Mouse (Mus musculus) heart, embryonic 15.5 days (tissue): ENCODE data around the gene Nsun2. TPM values are rescaled to one million over a fixed set of nuclear protein-coding genes. Genes with fewer than 3 reads are reported as not detected.

Experiments
- ATAC-seq: fragments of 200-750 bp; cut with Nextera tagmentation; replicated peaks from 2 replicates; pipeline ENCODE4 v1.8.0; 2017; ENCODE audit warnings: low read depth, moderate TSS enrichment; ENCODE audit not compliant: insufficient number of reproducible peaks, insufficient read depth, low FRiP score
- H3K27ac ChIP-seq: fragments of 300-500 bp; sonication (generic); 2 replicates; pipeline ENCODE4 v1.5.1; 2015; ENCODE audit warnings: mild to moderate bottlenecking, inconsistent platforms
- H3K27me3 ChIP-seq: fragments of 300-500 bp; sonication (generic); 2 replicates; pipeline ENCODE4 v1.6.1; 2015; ENCODE audit warnings: inconsistent platforms
- H3K36me3 ChIP-seq: fragments of 300-500 bp; sonication (generic); 2 replicates; pipeline ENCODE4 v1.6.1; 2015; ENCODE audit warnings: mild to moderate bottlenecking, inconsistent platforms
- H3K4me1 ChIP-seq: fragments of 300-500 bp; sonication (generic); replicated peaks from 2 replicates; pipeline ENCODE4 v1.6.1; 2015; ENCODE audit warnings: inconsistent platforms
- H3K4me2 ChIP-seq: fragments of 300-500 bp; sonication (generic); 2 replicates; pipeline ENCODE4 v1.6.1; 2015; ENCODE audit warnings: inconsistent platforms, mild to moderate bottlenecking, moderate library complexity
- H3K4me3 ChIP-seq: fragments of 300-500 bp; sonication (generic); 2 replicates; pipeline ENCODE4 v1.5.1; 2015; ENCODE audit warnings: mild to moderate bottlenecking, inconsistent platforms
- H3K9ac ChIP-seq: fragments of 300-500 bp; sonication (generic); 2 replicates; pipeline ENCODE4 v1.6.1; 2015; ENCODE audit warnings: mild to moderate bottlenecking, inconsistent platforms
- H3K9me3 ChIP-seq: fragments of 300-500 bp; sonication (generic); replicated peaks from 2 replicates; pipeline ENCODE4 v1.6.1; 2016; ENCODE audit warnings: inconsistent platforms
- WGBS: fragments of 180-500 bp; shearing (Covaris S2); methylation state at CpG from one replicate; pipeline ENCODE4 v1.1.7; 2015; ENCODE audit warnings: mixed read lengths; 5-methylcytosine and 5-hydroxymethylcytosine counted together
- polyA plus RNA-seq: library from polyadenylated mRNA; unstranded; fragments of >200 nt; fragmentation: Nextera tagmentation; extraction: Ambion mirVana; gene quantifications from 2 replicates; pipeline ENCODE4 v1.2.1, GENCODE M21; 2015

The Nsun2 gene
- polyA plus RNA-seq, 1 experiment from 2014 or later, result 53.0 TPM

DNA sequence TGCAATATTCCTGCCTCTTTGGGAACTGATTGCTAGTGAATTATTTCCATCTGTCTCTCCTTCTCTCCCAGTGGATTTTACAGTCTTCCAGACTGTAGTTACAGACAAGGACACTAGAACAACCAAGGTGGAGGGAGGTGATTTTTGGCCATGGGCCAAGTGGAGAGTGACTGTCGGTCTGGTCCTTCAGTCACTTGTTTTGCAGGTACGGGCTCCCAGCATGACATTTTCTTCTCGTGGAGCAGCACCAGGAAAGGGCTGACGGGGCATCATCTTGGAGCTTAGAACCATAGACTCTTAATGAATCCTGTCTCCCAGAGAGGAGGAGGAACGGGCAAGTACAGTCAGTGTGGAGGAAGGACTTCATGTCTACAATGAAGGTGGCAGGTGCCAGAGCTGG is 138.6 kb downstream of the Nsun2 start:
- Histone ChIP-seq H3K9ac (no peak overlapping the region), H3K4me3 (no peak overlapping the region), H3K36me3 (no peaks in the 10 kb centered on the region), H3K27me3 (no peaks in the 10 kb centered on the region), H3K4me1 (no peaks in the 10 kb centered on the region), H3K4me2 (no peak overlapping the region), H3K27ac (no peak overlapping the region), H3K9me3 (no peaks in the 10 kb centered on the region)
- no peak for ATAC-seq
- 78% methylated on average over 5 of the region's 5 CpGs for WGBS

DNA sequence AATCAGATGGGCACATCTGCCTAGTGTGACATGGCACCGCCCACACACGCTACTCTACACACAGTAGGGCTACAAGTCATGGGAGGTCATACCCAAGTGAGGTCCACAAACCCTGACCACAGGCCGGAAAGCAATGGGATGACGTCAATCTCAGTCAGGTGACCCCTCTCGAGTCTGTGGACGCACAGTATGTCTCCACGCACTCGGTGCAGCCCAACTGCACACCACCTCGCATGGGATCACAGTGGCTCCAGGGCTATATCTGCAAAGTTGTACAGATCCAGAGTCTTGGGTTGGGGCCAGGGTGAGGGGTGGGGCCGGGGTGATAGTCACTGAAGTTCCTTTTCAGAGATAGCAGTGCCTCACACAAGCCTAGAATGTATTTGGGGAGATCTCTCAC is 139.0 kb downstream of the Nsun2 start:
- Histone ChIP-seq H3K9me3 (no peaks in the 10 kb centered on the region), H3K4me3 (no peak overlapping the region), H3K4me1 (no peaks in the 10 kb centered on the region), H3K4me2 (no peak overlapping the region), H3K36me3 (no peaks in the 10 kb centered on the region), H3K27me3 (no peaks in the 10 kb centered on the region), H3K27ac (no peak overlapping the region), H3K9ac (no peak overlapping the region)
- no peak for ATAC-seq
- WGBS, result 82% methylated on average over 10 of the region's 10 CpGs

DNA sequence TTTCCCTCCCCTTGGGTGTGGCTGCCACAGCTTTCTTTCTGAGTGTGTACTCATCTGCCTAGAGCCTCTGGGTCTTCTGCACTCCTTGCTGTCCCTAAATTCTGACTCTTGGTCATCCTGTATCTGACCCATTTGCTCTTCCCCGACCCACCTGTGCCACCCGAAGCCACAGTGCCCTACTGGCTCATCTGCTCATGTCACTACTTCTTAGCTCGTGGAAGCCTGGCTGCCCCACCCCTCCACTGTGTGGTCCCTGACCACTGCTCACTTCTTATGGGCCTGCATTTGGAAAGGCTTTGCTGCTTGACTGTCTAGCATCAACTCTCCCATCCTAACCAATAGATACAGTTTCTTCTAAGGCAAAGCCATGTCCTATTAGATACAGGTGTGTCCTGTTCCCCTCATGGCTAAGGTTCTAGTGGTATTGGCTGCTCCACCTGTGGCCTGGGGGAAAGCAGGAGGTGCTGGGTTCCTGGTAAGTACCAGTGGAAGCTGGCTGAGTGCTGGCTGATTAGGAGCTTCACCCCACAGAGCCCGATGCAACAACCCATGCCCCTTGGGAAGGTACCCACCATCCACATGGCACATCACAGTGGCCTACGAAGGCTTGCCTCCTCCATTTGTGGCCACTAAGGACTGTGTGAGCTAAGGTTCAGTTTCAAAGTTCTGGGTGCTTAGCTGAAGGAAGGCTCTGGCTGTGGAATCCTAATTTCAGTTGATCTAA is 139.8 kb downstream of the Nsun2 start:
- H3K36me3 ChIP-seq, result no peaks in the 10 kb centered on the region
- no peaks in the 10 kb centered on the region for H3K4me1 ChIP-seq
- ATAC-seq, result no peak
- H3K4me3 ChIP-seq, result no peak overlapping the region
- no peak overlapping the region for H3K9ac ChIP-seq
- no peak overlapping the region for H3K4me2 ChIP-seq
- no peak overlapping the region for H3K27ac ChIP-seq
- H3K27me3 ChIP-seq, result no peaks in the 10 kb centered on the region
- H3K9me3 ChIP-seq, result no peaks in the 10 kb centered on the region
- WGBS, result 74% methylated on average over 5 of the region's 5 CpGs

DNA sequence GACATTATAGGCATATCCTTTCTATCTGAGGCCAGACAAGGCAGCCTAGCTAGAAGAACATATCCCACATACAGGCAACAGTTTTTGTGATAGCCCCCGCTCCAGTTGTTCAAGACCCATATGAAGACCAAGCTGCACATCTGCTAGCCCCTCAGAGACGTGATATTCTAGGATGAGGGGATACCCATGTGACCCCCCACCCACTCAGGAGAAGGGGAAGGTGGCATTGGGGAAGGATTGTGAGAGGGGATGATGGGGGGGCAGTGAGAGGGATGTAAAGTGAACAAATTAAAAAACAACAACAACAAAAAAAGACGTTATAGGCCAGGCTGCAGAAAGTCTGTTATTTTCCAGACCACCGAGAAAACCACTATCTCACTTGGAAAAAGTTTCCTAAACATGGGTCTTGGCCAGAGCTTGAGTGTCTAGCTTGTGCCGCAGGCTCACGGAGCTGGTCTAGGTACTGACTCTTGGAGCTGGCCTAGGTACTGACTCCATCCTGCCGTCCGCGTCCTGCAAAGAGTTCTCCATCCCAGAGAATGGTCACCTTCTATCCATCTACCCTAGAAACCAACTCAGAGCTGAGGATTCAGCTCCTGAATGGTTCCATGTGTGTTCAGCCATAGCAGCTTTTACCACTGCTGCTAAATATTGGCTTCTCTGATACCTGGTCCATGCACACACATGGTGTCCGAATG is 140.5 kb downstream of the Nsun2 start:
- H3K9me3 ChIP-seq, result no peaks in the 10 kb centered on the region
- WGBS, result 39% methylated on average over 10 of the region's 10 CpGs
- no peak overlapping the region for H3K27ac ChIP-seq
- no peaks in the 10 kb centered on the region for H3K4me1 ChIP-seq
- H3K36me3 ChIP-seq, result no peaks in the 10 kb centered on the region
- no peak overlapping the region for H3K4me3 ChIP-seq
- H3K4me2 ChIP-seq, result no peak overlapping the region
- no peak for ATAC-seq
- H3K9ac ChIP-seq, result no peak overlapping the region
- no peaks in the 10 kb centered on the region for H3K27me3 ChIP-seq

Other genes with a start within 250 kb of the Nsun2 start
- gene Tent4a, start 871 bp downstream of the Nsun2 start, polyA plus RNA-seq, result 3.1 and 4.0 TPM in 2 replicates
- gene Srd5a1, start 77.7 kb downstream of the Nsun2 start, polyA plus RNA-seq, result 6.9 and 8.1 TPM in 2 replicates
- gene Ube2ql1, start 206.1 kb downstream of the Nsun2 start, polyA plus RNA-seq, result 0.55 and 0.62 TPM in 2 replicates